Mouse (Mus musculus) hindbrain, embryonic 16.5 days (tissue): ENCODE measurements at regions not wholly inside any gene's neighbourhood (a gene's known extent, or its start where the extent isn't known, plus 50 kb on each side); places are given as distances from the start of the nearest gene placed in this dataset.
"Not testable (repeated sequence)": the region's sequence is repeated elsewhere in the genome, so short reads cannot be mapped to it uniquely, and the experiment has no call there.

Experiments
- ATAC-seq: fragments of 200-750 bp; cut with Nextera tagmentation; 2 replicates; pipeline ENCODE4 v1.8.0; 2017; ENCODE audit warnings: moderate TSS enrichment, moderate library complexity
- H3K27ac ChIP-seq: fragments of 300-500 bp; sonication (generic); 2 replicates; pipeline ENCODE4 v1.5.1; 2014; ENCODE audit warnings: low read depth, mild to moderate bottlenecking, control low read depth, low read length, moderate library complexity
- H3K27me3 ChIP-seq: fragments of 300-500 bp; sonication (generic); replicated peaks from 2 replicates; pipeline ENCODE4 v1.6.1; 2014; ENCODE audit warnings: low read length; ENCODE audit not compliant: control insufficient read depth, insufficient read depth
- H3K36me3 ChIP-seq: fragments of 300-500 bp; sonication (generic); 2 replicates; pipeline ENCODE4 v1.6.1; 2014; ENCODE audit warnings: mild to moderate bottlenecking, low read length, moderate library complexity, mixed read lengths; ENCODE audit not compliant: control insufficient read depth, insufficient read depth
- H3K4me1 ChIP-seq: fragments of 300-500 bp; sonication (generic); 2 replicates; pipeline ENCODE4 v1.6.1; 2014; ENCODE audit warnings: low read depth, low read length; ENCODE audit not compliant: control insufficient read depth, insufficient read depth
- H3K4me2 ChIP-seq: fragments of 300-500 bp; sonication (generic); 2 replicates; pipeline ENCODE4 v1.6.1; 2014; ENCODE audit warnings: mild to moderate bottlenecking, low read length, control low read depth, moderate library complexity
- H3K4me3 ChIP-seq: fragments of 300-500 bp; sonication (generic); 2 replicates; pipeline ENCODE4 v1.5.1; 2014; ENCODE audit warnings: mild to moderate bottlenecking, low read length, control low read depth, moderate library complexity
- H3K9ac ChIP-seq: fragments of 300-500 bp; sonication (generic); 2 replicates; pipeline ENCODE4 v1.6.1; 2014; ENCODE audit warnings: low read depth, mild to moderate bottlenecking, control low read depth, low read length, moderate library complexity
- H3K9me3 ChIP-seq: fragments of 300-500 bp; sonication (generic); 2 replicates; pipeline ENCODE4 v1.6.1; 2014; ENCODE audit warnings: mild to moderate bottlenecking, low read length, moderate library complexity; ENCODE audit not compliant: control insufficient read depth
- WGBS: fragments of 180-500 bp; shearing (Covaris S2); extraction: QIAGEN DNeasy Blood & Tissue Kit; methylation state at CpG from one replicate; pipeline ENCODE4 v1.1.7; 2014; 5-methylcytosine and 5-hydroxymethylcytosine counted together

DNA sequence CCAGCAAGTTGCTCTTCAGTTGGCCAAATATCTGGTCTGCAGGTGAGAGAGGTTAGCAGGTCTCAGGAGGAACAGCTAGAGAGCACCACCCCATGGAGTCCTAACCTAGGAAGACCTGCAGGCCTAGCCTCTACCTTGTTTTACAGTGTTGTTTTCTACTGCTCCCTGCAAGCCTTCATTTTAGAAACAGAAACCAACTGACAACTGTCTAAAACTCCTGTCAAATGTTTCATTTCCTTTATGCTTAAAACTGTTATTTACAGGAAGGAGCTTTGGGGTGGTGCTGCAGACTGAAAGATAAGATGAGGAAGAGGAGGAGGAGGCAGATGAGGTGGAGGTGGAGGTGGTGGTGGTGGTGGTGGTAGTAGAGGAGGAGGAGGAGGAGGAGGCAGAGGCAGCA lies 96.6 kb upstream of the Selenop start:
- Histone ChIP-seq H3K4me1 (no peaks in the 10 kb centered on the region), H3K36me3 (no peaks in the 10 kb centered on the region), H3K9me3 (no peaks in the 10 kb centered on the region), H3K9ac (no peak overlapping the region), H3K4me2 (no peak overlapping the region), H3K4me3 (no peak overlapping the region), H3K27ac (no peak overlapping the region), H3K27me3 (no peaks in the 10 kb centered on the region)
- no peak for ATAC-seq

DNA sequence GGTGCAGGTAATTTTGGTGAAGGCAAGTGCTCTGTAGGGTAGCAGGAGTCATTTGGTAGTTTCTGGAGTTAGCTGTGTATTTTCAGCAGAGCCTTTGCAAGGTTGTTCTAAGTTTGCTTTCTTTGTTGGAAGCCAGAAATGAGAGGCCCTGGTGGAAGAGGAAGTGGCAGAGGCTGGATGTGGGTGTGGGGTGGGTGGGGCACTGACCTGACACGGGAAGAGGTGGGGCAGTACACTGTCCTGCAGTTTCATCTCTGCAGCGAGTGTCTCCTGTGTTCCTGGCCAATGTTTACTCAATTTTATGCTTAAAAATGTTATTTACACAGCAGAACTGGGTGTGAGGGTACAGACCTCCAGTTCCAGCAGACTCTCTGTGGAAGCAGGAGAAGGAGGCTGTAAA lies 94.3 kb upstream of the Selenop start:
- Histone ChIP-seq H3K9ac (no peak overlapping the region), H3K9me3 (no peaks in the 10 kb centered on the region), H3K27me3 (no peaks in the 10 kb centered on the region), H3K4me3 (no peak overlapping the region), H3K27ac (no peak overlapping the region), H3K36me3 (no peaks in the 10 kb centered on the region), H3K4me2 (no peak overlapping the region), H3K4me1 (no peaks in the 10 kb centered on the region)
- no peak for ATAC-seq
- WGBS = 62% methylated on average over 2 of the region's 2 CpGs

DNA sequence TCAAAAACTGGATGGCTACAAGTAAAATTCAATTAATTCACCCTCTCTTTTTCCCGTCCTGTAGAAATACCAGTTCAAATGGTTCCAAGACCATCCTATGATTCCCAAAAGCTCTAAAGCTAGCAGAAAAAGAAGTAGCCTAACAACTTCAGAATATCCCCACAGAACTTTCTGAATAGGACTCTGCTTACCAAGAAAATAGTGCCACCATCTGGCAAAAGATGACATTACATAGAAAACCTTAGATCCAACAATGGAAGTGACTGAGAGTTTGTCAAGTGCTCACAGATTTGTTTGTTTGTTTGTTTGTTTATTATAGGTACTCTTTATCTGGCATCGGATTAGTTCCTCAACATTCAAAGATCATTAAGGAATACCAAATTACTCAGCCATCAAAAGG lies 93.5 kb upstream of the Selenop start:
- ATAC-seq = no peak
- WGBS = 59% methylated on average over 2 of the region's 2 CpGs
- no peaks in the 10 kb centered on the region for H3K36me3 ChIP-seq

DNA sequence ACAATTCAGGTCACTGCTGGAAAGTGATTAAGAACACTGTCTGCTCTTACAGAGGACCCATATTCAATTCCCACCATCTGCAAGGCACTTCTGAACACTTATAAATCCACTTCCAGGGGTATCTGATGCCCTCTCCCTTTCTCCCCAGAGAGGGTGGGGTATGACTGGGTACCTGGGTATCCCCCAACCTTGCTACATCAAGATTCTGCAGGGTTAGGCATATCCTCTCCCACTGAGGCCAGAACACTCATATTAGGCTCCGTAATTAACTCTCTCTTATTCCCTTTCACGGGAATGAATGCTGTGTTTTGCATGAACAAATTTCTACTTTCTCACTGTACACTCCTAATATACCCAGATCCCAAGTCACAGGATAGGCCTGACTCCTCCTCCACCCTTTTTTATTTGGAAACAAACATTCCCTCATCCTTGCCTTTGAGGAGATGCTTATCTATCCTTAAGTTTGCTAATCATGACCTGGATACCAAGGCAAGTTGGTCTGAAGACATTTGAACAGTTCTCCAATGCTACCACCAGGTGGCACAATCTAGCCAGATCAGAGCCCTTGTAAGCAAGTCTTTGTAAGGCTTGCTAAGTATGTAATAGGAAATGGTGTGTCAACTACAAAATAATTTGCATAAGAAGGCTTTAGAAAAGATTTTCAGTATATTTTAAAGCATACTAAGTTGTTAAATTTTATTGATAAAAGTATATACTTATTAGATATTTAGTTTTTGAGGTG lies 66.3 kb upstream of the Selenop start:
- H3K9me3 ChIP-seq = no peaks in the 10 kb centered on the region
- no peak overlapping the region for H3K9ac ChIP-seq
- ATAC-seq = peak; percentile 90
- H3K27ac ChIP-seq = no peak overlapping the region
- H3K4me1 ChIP-seq = no peaks in the 10 kb centered on the region
- no peak overlapping the region for H3K4me3 ChIP-seq
- 89% methylated on average over 2 of the region's 2 CpGs for WGBS
- H3K4me2 ChIP-seq = no peak overlapping the region
- H3K36me3 ChIP-seq = no peaks in the 10 kb centered on the region
- no peaks in the 10 kb centered on the region for H3K27me3 ChIP-seq

More for the DNA sequence above, 93.5 kb upstream of the Selenop start:
- Histone ChIP-seq H3K27ac (no peak overlapping the region), H3K4me1 (no peaks in the 10 kb centered on the region), H3K4me2 (no peak overlapping the region), H3K9ac (no peak overlapping the region), H3K9me3 (no peaks in the 10 kb centered on the region), H3K4me3 (no peak overlapping the region), H3K27me3 (no peaks in the 10 kb centered on the region)

DNA sequence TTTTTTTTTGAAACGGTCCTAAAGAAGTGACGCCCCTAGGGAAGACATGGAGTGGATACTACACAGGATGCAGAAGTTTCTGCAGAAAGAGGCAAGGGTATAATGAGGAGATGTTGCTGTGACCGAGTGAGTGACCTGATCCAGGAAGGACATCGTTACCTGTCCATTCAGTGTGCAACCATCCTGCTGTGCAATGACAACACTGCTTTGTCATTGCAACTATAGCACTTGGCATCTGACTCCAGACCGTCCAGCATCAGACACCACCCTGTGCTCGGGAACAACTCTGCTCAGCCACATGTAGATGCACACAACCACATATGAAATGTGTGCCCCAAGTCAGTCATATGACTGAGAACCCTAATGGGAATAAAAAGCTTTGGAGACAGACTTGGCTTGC lies 62.8 kb upstream of the Selenop start:
- 82% methylated on average over 6 of the region's 6 CpGs for WGBS
- no peak for ATAC-seq

DNA sequence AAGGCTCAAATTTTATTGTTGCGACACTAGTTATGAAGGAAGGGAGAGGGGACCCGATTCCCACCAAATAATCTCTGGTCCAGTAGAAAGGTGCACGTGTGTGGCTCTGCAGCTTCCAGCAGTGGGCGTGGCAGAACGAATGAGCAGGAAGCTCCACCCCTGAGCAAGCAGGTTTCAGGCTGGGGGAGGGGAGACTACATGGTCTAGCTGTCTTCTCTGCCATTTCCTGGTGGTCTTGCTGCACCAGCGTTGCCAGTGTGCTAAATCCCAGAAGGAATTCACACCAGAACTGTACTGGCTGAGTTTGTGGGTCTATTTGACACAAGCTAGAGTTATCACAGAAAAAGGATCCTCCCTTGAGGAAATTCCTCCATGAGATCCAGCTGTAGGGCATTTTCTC lies 62.3 kb upstream of the Selenop start:
- not testable (repeated sequence) for H3K9ac ChIP-seq, H3K36me3 ChIP-seq, H3K4me2 ChIP-seq, H3K27me3 ChIP-seq, H3K9me3 ChIP-seq, H3K27ac ChIP-seq, ATAC-seq, H3K4me1 ChIP-seq, H3K4me3 ChIP-seq
- 76% methylated on average over 6 of the region's 6 CpGs for WGBS

More for the DNA sequence above, 62.8 kb upstream of the Selenop start:
- Histone ChIP-seq H3K4me1 (no peaks in the 10 kb centered on the region), H3K27me3 (no peaks in the 10 kb centered on the region), H3K36me3 (no peaks in the 10 kb centered on the region), H3K27ac (no peak overlapping the region), H3K4me2 (no peak overlapping the region), H3K9me3 (peaks cover 3% of the 10 kb centered on the region; the same call in 1 of the 2 replicates), H3K9ac (no peak overlapping the region), H3K4me3 (no peak overlapping the region)

DNA sequence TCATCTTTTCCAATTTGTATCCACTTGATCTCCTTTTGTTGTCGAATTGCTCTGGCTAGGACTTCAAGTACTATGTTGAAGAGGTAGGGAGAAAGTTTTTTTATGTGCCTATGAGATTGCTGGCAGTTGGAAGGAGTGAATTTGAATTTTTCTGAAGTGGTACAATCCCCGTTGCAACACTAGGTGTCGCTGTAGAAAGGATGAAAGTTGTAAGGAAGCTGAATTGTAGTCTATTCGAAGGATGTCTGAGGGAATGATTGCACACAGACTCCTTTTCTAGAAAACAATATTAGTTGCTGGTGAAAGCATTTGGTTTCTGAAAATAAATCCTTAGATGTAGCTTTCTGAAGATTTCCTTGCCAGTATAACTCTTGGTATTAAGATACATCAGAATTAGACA lies 54.6 kb upstream of the Selenop start:
- no peaks in the 10 kb centered on the region for H3K9me3 ChIP-seq
- H3K4me2 ChIP-seq = no peak overlapping the region
- no peak overlapping the region for H3K9ac ChIP-seq
- H3K27me3 ChIP-seq = no peaks in the 10 kb centered on the region
- H3K4me3 ChIP-seq = no peak overlapping the region
- no peak overlapping the region for H3K27ac ChIP-seq
- H3K36me3 ChIP-seq = no peaks in the 10 kb centered on the region
- WGBS = 5% methylated on average over 4 of the region's 4 CpGs
- no peaks in the 10 kb centered on the region for H3K4me1 ChIP-seq
- peak; percentile 76 for ATAC-seq

DNA sequence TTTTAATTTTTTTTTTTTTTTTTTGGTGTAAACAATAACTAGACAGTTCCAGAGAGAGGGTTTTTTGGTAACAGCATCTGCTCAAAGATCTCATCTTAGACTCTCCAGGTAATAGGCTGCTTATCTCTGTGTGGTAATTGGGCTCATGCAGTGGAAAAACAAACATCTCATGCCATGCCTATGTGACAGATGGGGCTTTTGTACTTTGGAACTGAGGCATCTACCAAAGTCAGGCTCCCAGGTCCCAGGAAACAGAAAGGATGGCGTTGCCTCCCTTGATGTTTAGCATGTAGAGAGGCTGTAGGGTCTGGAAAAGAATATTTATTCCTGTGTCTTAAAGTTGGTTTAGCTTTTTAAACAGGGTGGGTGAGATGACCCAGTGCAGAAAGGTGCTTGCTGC lies 53.1 kb upstream of the Selenop start:
- no peak for ATAC-seq
- WGBS = 41% methylated on average over 1 of the region's 1 CpGs

More for the DNA sequence above, 53.1 kb upstream of the Selenop start:
- Histone ChIP-seq H3K27me3 (no peaks in the 10 kb centered on the region), H3K4me3 (no peak overlapping the region), H3K9ac (no peak overlapping the region), H3K36me3 (no peaks in the 10 kb centered on the region), H3K4me2 (no peak overlapping the region), H3K4me1 (no peaks in the 10 kb centered on the region), H3K9me3 (no peaks in the 10 kb centered on the region), H3K27ac (no peak overlapping the region)
